14 mouse cellular contexts compared by ENCODE assay signal in the genomic region with DNA sequence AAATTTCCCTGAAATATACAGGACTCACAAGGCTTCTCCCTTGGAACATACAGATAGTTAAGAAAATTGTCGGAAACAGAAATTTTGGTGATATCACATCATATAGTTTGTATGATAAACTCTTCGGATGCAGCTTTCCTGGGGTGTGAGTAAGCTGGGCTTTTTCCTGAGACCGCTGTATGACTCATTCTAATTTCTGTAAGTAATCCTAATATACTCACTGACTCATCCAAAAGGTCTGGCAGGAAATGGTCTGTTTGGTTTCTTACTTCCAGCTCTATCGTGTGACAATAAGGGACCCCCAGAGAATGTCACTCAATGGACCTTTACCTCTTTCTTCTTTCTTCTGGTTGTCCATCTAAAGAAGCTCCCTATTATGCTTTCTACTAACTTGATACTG.
A peak's percentile ranks its signal among the peaks of the same experiment; 100 is the strongest.
DNase-seq lines count a peak whose midpoint lies in the region.
"Had no signal": no experiment of that assay in that cellular context is flagged by ENCODE, and none has a peak within 500 bp of the region (broad histone marks: within the 10 kb centered on the region; RNA-seq: fewer than 3 reads in every experiment).

No protein-coding gene starts in this region.

- DNase-seq in 3134 (ENCODE audit: extremely low read depth, insufficient read length, low spot score) (peak; percentile 2), 416B (ENCODE audit: low read depth) (peak; percentile 85)
- peak; percentile 9 for DNase-seq in brain, adult 2 months (ENCODE audit: low read depth, low spot score)
- no peak for DNase-seq in kidney, postnatal 4 days
- DNase-seq in thymus, postnatal 25 days = no peak
- DNase-seq in embryo, embryonic 9.5 days (ENCODE audit: extremely low spot score) = no peak
- DNase-seq: adrenal gland, adult 8-10 months; adrenal gland, postnatal 14 days; adrenal gland, postnatal 36 days; cerebellum, adult 11 months; cerebellum, adult 18-20 months; cerebellum, adult 9-10 months; cerebellum, postnatal 10 days; cerebellum, postnatal 25 days had no signal

Comparison
In these comparisons a context has a peak if more than half of its experiments do, and no peak if none do; other contexts are left out.
1. DNase-seq: peak in 3134 (single experiment), 416B (single experiment) and brain, adult 2 months (single experiment); none in kidney, postnatal 4 days (0 of 2), thymus, postnatal 25 days (single experiment) and embryo, embryonic 9.5 days (single experiment).